Mouse (Mus musculus): Measurements from ENCODE around the gene Vps50.
"Not testable (repeated sequence)": the region's sequence is repeated elsewhere in the genome, so short reads cannot be mapped to it uniquely, and the experiment has no call there.

Gene Vps50

GRCm38 (mm10) chr6:3539470-3539869 is 41.3 kb downstream of the Vps50 start:
- no peak for DNase-seq

GRCm38 (mm10) chr6:3543862-3544261 is 45.7 kb downstream of the Vps50 start:
- DNase-seq, result no peak

GRCm38 (mm10) chr6:3544970-3545369 is 46.8 kb downstream of the Vps50 start:
- DNase-seq, result no peak

- DNase-seq, result no peak
These were observed 50.8 kb downstream of the Vps50 start for GRCm38 (mm10) chr6:3548959-3549358.

- DNase-seq, result no peak
These were observed 51.8 kb downstream of the Vps50 start for GRCm38 (mm10) chr6:3549992-3550391.

GRCm38 (mm10) chr6:3552681-3553080 is 54.5 kb downstream of the Vps50 start:
- DNase-seq, result not testable (repeated sequence)

GRCm38 (mm10) chr6:3557177-3557576 is 59.0 kb downstream of the Vps50 start:
- DNase-seq, result no peak

- DNase-seq, result no peak
These were observed 61.8 kb downstream of the Vps50 start for GRCm38 (mm10) chr6:3560009-3560408.

GRCm38 (mm10) chr6:3562301-3562700 is 64.1 kb downstream of the Vps50 start:
- no peak for DNase-seq

- not testable (repeated sequence) for DNase-seq
These were observed 65.9 kb downstream of the Vps50 start for GRCm38 (mm10) chr6:3564118-3564517.

GRCm38 (mm10) chr6:3565005-3565404 is 66.8 kb downstream of the Vps50 start:
- no peak for DNase-seq

- DNase-seq, result no peak
These were observed 67.5 kb downstream of the Vps50 start for GRCm38 (mm10) chr6:3565667-3566066.

GRCm38 (mm10) chr6:3567071-3567610 is 69.0 kb downstream of the Vps50 start:
- DNase-seq, result no peak

- DNase-seq, result no peak
These were observed 74.1 kb downstream of the Vps50 start for GRCm38 (mm10) chr6:3572221-3572815.

GRCm38 (mm10) chr6:3573787-3574186 is 75.6 kb downstream of the Vps50 start:
- no peak for DNase-seq

GRCm38 (mm10) chr6:3585402-3585801 is 87.2 kb downstream of the Vps50 start:
- DNase-seq, result no peak

- no peak for DNase-seq
These were observed 92.2 kb downstream of the Vps50 start for GRCm38 (mm10) chr6:3590289-3590904.

GRCm38 (mm10) chr6:3594246-3594645 is 96.1 kb downstream of the Vps50 start:
- DNase-seq, result no peak

- DNase-seq, result no peak
These were observed 114.6 kb downstream of the Vps50 start for GRCm38 (mm10) chr6:3612827-3613226.

GRCm38 (mm10) chr6:3620428-3621387 is 122.5 kb downstream of the Vps50 start:
- DNase-seq, result peak; percentile 23

Data from cerebellum, adult 11-12 months (tissue).